Mouse (Mus musculus) midbrain, embryonic 12.5 days (tissue): ENCODE results near the gene Ears2. TPM values are rescaled to one million over a fixed set of nuclear protein-coding genes. Genes with fewer than 3 reads are reported as not detected.
A peak's percentile ranks its signal among the peaks of the same experiment; 100 is the strongest.

ENCODE experiments used
- ATAC-seq: fragments of 200-750 bp; cut with Nextera tagmentation; 2 replicates; pipeline ENCODE4 v1.8.0; 2017; ENCODE audit warnings: low read depth, moderate TSS enrichment, moderate library complexity; ENCODE audit not compliant: low FRiP score
- H3K27ac ChIP-seq: fragments of 300-500 bp; sonication (generic); replicated peaks from 2 replicates; pipeline ENCODE4 v1.5.1; 2016; ENCODE audit warnings: mild to moderate bottlenecking
- H3K27me3 ChIP-seq: fragments of 300-500 bp; sonication (generic); 2 replicates; pipeline ENCODE4 v1.6.1; 2016; ENCODE audit warnings: mild to moderate bottlenecking
- H3K36me3 ChIP-seq: fragments of 300-500 bp; sonication (generic); 2 replicates; pipeline ENCODE4 v1.6.1; 2016
- H3K4me1 ChIP-seq: fragments of 300-500 bp; sonication (generic); 2 replicates; pipeline ENCODE4 v1.6.1; 2016
- H3K4me2 ChIP-seq: fragments of 300-500 bp; sonication (generic); replicated peaks from 2 replicates; pipeline ENCODE4 v1.6.1; 2016; ENCODE audit warnings: mild to moderate bottlenecking, moderate library complexity
- H3K4me3 ChIP-seq: fragments of 300-500 bp; sonication (generic); 2 replicates; pipeline ENCODE4 v1.5.1; 2016; ENCODE audit warnings: mild to moderate bottlenecking
- H3K9ac ChIP-seq: fragments of 300-500 bp; sonication (generic); replicated peaks from 2 replicates; pipeline ENCODE4 v1.6.1; 2016; ENCODE audit warnings: mild to moderate bottlenecking, moderate library complexity
- H3K9me3 ChIP-seq: fragments of 300-500 bp; sonication (generic); 2 replicates; pipeline ENCODE4 v1.6.1; 2016; ENCODE audit warnings: mild to moderate bottlenecking
- WGBS: fragments of 180-500 bp; shearing (Covaris S2); methylation state at CpG from one replicate; pipeline ENCODE4 v1.1.7; 2016; 5-methylcytosine and 5-hydroxymethylcytosine counted together
- polyA plus RNA-seq: library from polyadenylated mRNA; unstranded; fragments of >200 nt; fragmentation: Nextera tagmentation; extraction: Ambion mirVana; gene quantifications from 2 replicates; pipeline ENCODE4 v1.2.1, GENCODE M21; 2016

Ears2 gene
- polyA plus RNA-seq, 1 experiment from 2014 or later, result 15.2 TPM

DNA sequence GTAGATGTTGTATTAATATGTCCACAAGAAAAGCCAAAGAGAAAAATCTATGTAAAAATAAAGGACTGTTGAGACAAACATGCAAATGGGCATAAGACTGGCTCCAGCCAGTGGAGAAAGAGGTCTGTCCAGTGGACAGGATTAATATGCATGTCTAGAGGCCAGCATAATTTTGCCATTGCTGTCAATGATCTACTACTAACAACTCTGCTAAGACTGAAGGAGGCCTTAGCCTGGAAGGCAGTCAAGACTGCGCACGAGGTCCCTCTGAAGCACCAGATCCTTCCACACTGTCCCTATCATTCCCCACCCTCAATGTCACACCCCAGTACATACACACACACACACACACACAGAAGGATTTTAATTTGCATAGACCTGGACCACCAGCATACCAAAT, 44.9 kb downstream of the Ears2 start:
- no peaks in the 10 kb centered on the region for H3K36me3 ChIP-seq
- 97% methylated on average over 2 of the region's 2 CpGs for WGBS
- peaks cover 26% of the 10 kb centered on the region for H3K4me1 ChIP-seq
- no peaks in the 10 kb centered on the region for H3K9me3 ChIP-seq
- H3K4me2 ChIP-seq, result no peak overlapping the region
- no peak for ATAC-seq
- no peak overlapping the region for H3K9ac ChIP-seq
- no peak overlapping the region for H3K27ac ChIP-seq
- H3K27me3 ChIP-seq, result no peaks in the 10 kb centered on the region
- H3K4me3 ChIP-seq, result no peak overlapping the region

DNA sequence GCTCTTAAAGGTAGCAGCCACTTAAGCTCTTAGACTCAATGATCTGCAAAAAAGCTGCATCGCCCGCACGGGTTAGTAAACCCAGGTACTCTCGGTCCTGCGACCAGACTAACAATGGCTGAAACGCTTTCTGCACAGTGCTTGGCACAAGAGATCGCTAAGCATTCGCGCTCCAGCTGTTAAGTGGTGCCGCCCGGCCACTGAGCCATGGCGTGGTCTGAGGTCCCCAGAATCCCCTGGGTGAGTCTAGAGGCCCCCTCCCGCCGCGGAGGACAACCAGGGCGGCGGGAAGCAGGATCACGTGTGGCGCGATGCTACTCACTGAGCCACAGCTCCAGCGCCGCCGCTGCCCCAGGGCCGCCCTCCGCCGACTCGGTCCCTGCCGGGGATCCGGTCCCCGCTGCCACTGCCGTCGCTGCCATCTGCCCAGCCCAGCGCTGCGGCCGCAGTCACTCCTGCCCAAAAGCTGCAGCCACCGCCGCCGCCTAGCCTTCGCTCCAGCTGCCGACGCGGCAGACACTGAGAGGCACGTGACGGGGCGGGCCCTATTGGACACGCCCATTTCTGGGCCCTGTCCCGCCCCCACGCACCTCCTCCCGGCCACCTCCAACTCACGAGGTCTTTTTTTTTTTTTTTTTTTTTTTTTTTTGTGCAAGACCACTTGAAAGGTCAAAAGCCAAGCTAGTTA, 46.3 kb downstream of the Ears2 start, which contains the start of gene Gga2:
Gene Gga2, minus strand, starts transcription at position 556 of the 688 bp plus-strand sequence.
- peaks cover 35% of the 10 kb centered on the region for H3K4me1 ChIP-seq

DNA sequence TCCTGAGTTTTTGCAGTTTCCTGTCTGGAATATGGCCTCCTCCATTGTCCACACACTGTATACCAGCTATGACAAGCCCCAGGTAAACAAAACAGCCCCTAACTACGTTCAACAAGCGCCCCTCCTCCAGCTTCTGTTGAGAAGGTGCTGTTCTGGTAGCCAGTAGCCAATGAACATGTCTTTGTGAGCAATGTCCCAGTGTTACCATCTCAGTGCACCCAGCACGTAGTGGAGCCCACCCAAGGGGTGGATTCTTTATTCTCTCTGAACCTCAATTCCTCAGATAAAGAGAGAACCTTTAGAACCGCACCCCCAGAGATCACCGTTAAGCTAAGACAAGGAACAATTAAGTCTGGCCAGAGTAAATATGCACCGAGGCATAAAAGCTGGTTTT, 46.8 kb downstream of the Ears2 start:
- H3K27ac ChIP-seq, result peak overlapping the region; percentile 89
- peak overlapping the region; percentile 78 for H3K4me2 ChIP-seq
- no peaks in the 10 kb centered on the region for H3K9me3 ChIP-seq
- ATAC-seq, result peak; percentile 32
- peaks cover 40% of the 10 kb centered on the region for H3K4me1 ChIP-seq
- peak overlapping the region; percentile 79 for H3K4me3 ChIP-seq
- H3K9ac ChIP-seq, result peak overlapping the region; percentile 82
- no peaks in the 10 kb centered on the region for H3K27me3 ChIP-seq
- WGBS, result 1% methylated on average over 6 of the region's 6 CpGs
- no peaks in the 10 kb centered on the region for H3K36me3 ChIP-seq

More for the DNA sequence above, 46.3 kb downstream of the Ears2 start, which contains the start of gene Gga2:
- H3K4me2 ChIP-seq, result peak within 1 kb of the TSS; percentile 78
- no peaks in the 10 kb centered on the region for H3K9me3 ChIP-seq
- H3K4me3 ChIP-seq, result peak within 1 kb of the TSS; percentile 79
- H3K9ac ChIP-seq, result peak within 1 kb of the TSS; percentile 82
- WGBS, result under 1% methylated on average over 47 of the region's 50 CpGs
- H3K27ac ChIP-seq, result peak within 1 kb of the TSS; percentile 89
- no peaks in the 10 kb centered on the region for H3K27me3 ChIP-seq
- H3K36me3 ChIP-seq, result no peaks in the 10 kb centered on the region
- peak; percentile 88 for ATAC-seq

DNA sequence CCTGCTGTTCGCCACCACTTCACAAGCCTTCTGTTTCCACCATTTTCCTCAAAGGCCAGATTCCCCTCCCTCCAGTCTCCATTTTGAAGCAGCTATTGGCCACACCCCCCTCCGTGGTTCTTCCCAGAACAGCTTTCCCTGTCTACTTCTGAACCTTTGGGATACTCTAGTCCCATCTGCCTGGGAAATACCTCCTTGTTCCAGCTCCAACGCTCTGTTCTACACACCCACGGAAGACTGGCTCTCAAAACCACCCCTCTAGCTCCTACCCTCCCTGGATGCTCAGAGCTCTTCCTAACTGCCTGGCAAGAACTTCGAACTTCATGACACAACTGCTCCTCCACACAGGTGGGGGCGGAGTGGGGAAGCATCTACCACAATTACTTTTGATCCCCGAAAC, 48.1 kb downstream of the Ears2 start:
- Histone ChIP-seq H3K4me1 (peaks cover 45% of the 10 kb centered on the region), H3K27ac (no peak overlapping the region)

DNA sequence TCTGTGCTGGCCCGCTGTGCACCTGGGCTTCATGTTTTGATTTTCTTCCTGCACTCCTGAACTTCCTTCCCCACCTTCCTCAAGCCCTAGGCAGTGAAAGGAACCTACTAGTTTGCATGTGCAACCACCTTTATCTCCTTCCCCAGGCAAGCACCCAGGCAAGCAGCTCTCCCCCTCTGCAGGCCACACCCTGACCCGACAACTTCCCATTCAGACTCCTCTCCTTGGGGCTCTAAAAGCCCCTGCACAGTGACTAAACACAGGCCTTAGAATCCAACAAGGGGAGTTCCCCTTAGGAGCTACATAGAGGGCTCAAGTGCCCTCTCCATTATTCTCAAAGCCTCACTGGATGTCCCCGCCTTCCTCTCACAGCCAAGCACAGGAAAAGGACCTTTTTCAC, 48.8 kb downstream of the Ears2 start:
- peak overlapping the region; percentile 78 for H3K4me2 ChIP-seq
- H3K27me3 ChIP-seq, result no peaks in the 10 kb centered on the region
- ATAC-seq, result no peak
- H3K4me1 ChIP-seq, result peaks cover 45% of the 10 kb centered on the region
- no peaks in the 10 kb centered on the region for H3K9me3 ChIP-seq
- H3K36me3 ChIP-seq, result no peaks in the 10 kb centered on the region
- H3K27ac ChIP-seq, result no peak overlapping the region
- WGBS, result 74% methylated on average over 3 of the region's 3 CpGs
- H3K4me3 ChIP-seq, result 0 out of 2 replicates have a peak overlapping the region, but pooled peaks have one; percentile 79
- no peak overlapping the region for H3K9ac ChIP-seq

More for the DNA sequence above, 48.1 kb downstream of the Ears2 start:
- Histone ChIP-seq H3K4me3 (peak overlapping the region; percentile 79), H3K27me3 (no peaks in the 10 kb centered on the region), H3K9ac (no peak overlapping the region; the same call in 1 of the 2 replicates), H3K9me3 (no peaks in the 10 kb centered on the region), H3K4me2 (peak overlapping the region; percentile 78), H3K36me3 (no peaks in the 10 kb centered on the region)
- ATAC-seq, result no peak
- WGBS, result 89% methylated on average over 7 of the region's 7 CpGs

DNA sequence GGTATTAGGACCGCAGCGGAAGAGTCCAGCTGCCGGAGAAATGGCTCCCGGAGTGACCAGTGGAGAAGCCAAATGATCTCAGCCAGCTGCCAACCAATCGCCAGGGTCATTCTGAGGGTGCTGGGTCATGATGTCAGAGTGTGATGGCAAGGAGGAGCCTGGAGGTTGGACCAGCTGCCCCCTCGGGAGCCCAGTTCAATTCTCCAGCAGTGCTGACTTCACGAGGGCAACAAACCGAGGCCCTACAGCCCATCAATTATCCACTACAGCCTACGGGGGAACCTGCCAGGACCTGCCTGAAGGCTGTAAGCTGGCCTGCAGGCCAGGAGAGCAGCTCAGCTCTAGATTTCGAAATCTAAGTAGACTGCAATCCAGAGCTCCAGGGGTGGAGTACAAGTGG, 51.3 kb downstream of the Ears2 start:
- Histone ChIP-seq H3K9me3 (no peaks in the 10 kb centered on the region), H3K27me3 (no peaks in the 10 kb centered on the region), H3K27ac (peak overlapping the region; percentile 58), H3K4me3 (no peak overlapping the region), H3K36me3 (peaks cover 15% of the 10 kb centered on the region), H3K4me2 (peak overlapping the region; percentile 23), H3K4me1 (peaks cover 45% of the 10 kb centered on the region), H3K9ac (peak overlapping the region; percentile 37; the same call in 1 of the 2 replicates)
- 63% methylated on average over 10 of the region's 10 CpGs for WGBS
- no peak for ATAC-seq

DNA sequence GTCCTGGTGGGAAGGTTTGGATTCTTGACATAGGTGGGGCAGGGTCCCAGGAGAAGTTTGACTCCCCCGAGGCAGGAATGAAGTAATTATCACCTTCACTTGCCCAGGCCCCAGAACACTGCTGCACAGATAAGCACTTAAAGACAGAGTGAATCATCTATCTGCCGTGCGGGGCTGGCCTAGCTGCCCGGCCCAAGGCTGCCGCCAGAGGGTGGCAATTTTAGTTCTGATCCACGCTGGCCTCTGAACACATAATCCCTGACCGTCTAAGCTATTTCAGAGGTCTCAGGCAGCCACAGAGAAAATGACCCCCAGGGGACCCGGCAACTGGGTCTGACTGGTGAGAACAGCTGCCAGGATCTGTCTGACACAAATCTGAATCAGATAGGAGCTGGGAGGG, 52.0 kb downstream of the Ears2 start:
- Histone ChIP-seq H3K4me2 (peak overlapping the region; percentile 23), H3K4me1 (peaks cover 43% of the 10 kb centered on the region), H3K27me3 (no peaks in the 10 kb centered on the region), H3K9me3 (no peaks in the 10 kb centered on the region), H3K36me3 (peaks cover 21% of the 10 kb centered on the region), H3K27ac (peak overlapping the region; percentile 58), H3K4me3 (no peak overlapping the region), H3K9ac (no peak overlapping the region)
- no peak for ATAC-seq
- 51% methylated on average over 8 of the region's 8 CpGs for WGBS

DNA sequence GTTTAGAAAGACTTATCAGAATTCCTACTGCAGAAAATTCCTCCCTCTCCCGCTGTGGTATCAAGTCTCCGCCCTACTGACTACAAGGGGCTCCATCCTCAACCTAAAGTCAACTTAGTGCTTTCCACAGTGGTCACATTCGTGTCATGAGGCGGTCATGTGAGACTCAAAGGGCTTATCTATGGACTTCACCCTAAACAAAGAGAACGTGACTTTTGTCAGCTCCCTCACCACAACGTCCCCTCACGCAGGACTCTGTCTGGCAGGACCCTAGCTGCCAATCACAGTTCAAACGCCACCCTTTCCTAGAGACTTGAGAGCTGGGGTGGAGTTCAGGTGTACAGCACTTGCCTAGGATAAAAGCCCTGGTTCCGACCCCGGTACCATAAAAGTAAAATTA, 54.1 kb downstream of the Ears2 start:
- WGBS, result 89% methylated on average over 10 of the region's 10 CpGs
- no peaks in the 10 kb centered on the region for H3K27me3 ChIP-seq
- peaks cover 22% of the 10 kb centered on the region for H3K4me1 ChIP-seq
- peaks cover 40% of the 10 kb centered on the region for H3K36me3 ChIP-seq
- no peaks in the 10 kb centered on the region for H3K9me3 ChIP-seq
- no peak overlapping the region for H3K27ac ChIP-seq
- H3K9ac ChIP-seq, result no peak overlapping the region
- no peak overlapping the region for H3K4me3 ChIP-seq
- ATAC-seq, result no peak
- no peak overlapping the region for H3K4me2 ChIP-seq

DNA sequence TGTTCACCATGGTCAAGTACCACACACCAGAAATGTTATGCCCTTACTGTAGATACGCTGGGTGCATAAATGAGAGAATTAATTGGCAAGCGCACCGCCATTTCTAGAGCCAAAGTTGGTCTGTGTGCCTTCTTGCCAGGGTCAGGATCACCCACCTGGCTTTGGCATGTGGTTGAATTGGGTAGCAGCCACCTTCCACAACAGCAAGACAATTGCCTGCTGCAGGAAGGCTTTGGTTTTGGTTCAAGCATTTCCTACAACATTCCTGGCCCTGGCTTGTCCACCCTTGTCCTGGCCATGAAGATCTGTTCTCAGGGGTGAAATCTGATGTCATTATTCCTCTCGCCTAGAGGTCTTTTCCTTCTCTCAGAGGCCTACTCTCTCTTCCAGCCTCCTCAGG, 54.7 kb downstream of the Ears2 start:
- H3K4me3 ChIP-seq, result no peak overlapping the region
- H3K9me3 ChIP-seq, result no peaks in the 10 kb centered on the region
- no peak for ATAC-seq
- no peak overlapping the region for H3K27ac ChIP-seq
- no peak overlapping the region for H3K4me2 ChIP-seq
- H3K27me3 ChIP-seq, result no peaks in the 10 kb centered on the region
- H3K9ac ChIP-seq, result no peak overlapping the region
- H3K36me3 ChIP-seq, result peaks cover 46% of the 10 kb centered on the region
- WGBS, result 90% methylated on average over 4 of the region's 4 CpGs
- peaks cover 22% of the 10 kb centered on the region for H3K4me1 ChIP-seq

DNA sequence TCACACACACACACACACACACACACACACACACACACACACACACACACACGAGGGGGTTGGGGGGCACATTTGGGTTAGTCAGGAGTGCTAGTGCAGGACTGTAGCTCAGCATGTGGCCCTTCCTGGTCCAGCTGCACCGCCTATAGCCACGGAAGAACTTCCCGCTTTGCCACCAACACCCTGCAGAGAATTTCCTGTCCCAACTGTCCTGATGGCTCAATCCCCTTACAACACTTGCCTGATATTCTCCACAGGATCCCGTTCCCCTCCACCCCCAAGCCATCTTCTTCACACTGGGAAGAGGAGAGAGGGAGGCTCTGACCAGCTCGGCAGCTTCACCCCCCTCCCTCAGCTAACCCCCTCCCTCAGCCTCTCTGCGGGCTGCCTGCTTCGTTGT, 66.7 kb downstream of the Ears2 start:
- Histone ChIP-seq H3K4me1 (no peaks in the 10 kb centered on the region), H3K36me3 (peaks cover 86% of the 10 kb centered on the region), H3K27me3 (no peaks in the 10 kb centered on the region), H3K9ac (no peak overlapping the region), H3K4me3 (no peak overlapping the region), H3K27ac (no peak overlapping the region), H3K4me2 (no peak overlapping the region), H3K9me3 (no peaks in the 10 kb centered on the region)
- ATAC-seq, result no peak
- 74% methylated on average over 8 of the region's 8 CpGs for WGBS

DNA sequence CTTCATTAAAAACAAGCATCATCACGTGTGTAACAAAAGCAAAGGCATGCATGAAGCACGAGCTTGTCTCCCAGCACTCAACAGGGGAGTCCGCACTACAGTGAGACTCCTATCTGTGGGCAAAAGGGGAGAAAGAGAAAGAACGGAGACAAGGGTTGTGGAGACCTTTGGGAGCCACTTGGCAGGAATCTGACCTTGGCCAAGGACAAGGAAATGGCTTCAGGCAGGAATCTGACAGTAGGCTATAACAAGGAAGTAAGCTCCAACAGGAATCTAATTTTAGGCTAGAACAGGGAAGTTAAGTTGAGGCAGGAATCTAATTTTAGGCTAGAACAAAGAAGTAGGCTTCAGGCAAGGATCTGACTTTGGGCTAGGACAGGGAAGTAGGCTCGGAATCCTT, 71.1 kb downstream of the Ears2 start:
- no peak overlapping the region for H3K4me2 ChIP-seq

More for the DNA sequence above, 71.1 kb downstream of the Ears2 start:
- H3K4me3 ChIP-seq, result no peak overlapping the region
- H3K27ac ChIP-seq, result no peak overlapping the region
- H3K9me3 ChIP-seq, result no peaks in the 10 kb centered on the region
- no peak overlapping the region for H3K9ac ChIP-seq
- H3K27me3 ChIP-seq, result no peaks in the 10 kb centered on the region
- H3K36me3 ChIP-seq, result peaks cover 92% of the 10 kb centered on the region
- WGBS, result 93% methylated on average over 5 of the region's 5 CpGs
- no peaks in the 10 kb centered on the region for H3K4me1 ChIP-seq
- no peak for ATAC-seq
